In genomic region chr5:111509014-111509561, GRCm38 (mm10) we compare ENCODE assay signal across 8 mouse cellular contexts.
DNase-seq lines count a peak whose midpoint lies in the region; ATAC-seq and TF ChIP-seq lines count a peak whose summit lies in the region.

No protein-coding gene starts in this region.

- H3K9ac ChIP-seq in ES-E14 (ENCODE audit: insufficient read depth, low read depth, low read length, poor library complexity, severe bottlenecking): peak overlapping the region; percentile 51
- H3K9ac ChIP-seq in heart, postnatal 0 days (replicated peaks; ENCODE audit: low read depth, low read length): no peak overlapping the region

- peak overlapping the region; percentile 32 for H3K4me2 ChIP-seq in heart, postnatal 0 days (ENCODE audit: low read depth, low read length)

- no peaks in the 10 kb centered on the region for H3K9me3 ChIP-seq in ES-E14 (ENCODE audit: control insufficient read depth, insufficient read depth, low read depth, low read length)
- no peaks in the 10 kb centered on the region for H3K9me3 ChIP-seq in heart, postnatal 0 days (replicated peaks; ENCODE audit: control insufficient read depth, low read length)

- H3K36me3 ChIP-seq in ES-E14 (ENCODE audit: control insufficient read depth, insufficient read depth, low read length, poor library complexity, severe bottlenecking): no peaks in the 10 kb centered on the region
- no peaks in the 10 kb centered on the region for H3K36me3 ChIP-seq in heart, postnatal 0 days (replicated peaks; ENCODE audit: control insufficient read depth, insufficient read depth, low read length)
- H3K36me3 ChIP-seq in splenic B cell, adult 2 months (ENCODE audit: control insufficient read depth, insufficient read depth, low read length, poor library complexity, severe bottlenecking): no peaks in the 10 kb centered on the region

- TF ChIP-seq CTCF in heart, postnatal 0 days (IDR thresholded peaks at IDR 0.05; ENCODE audit: low read depth): no peak

- in situ Hi-C loops in ES-E14 (cut with MboI; ENCODE audit: low sequenced_read_pairs in 2 of 2, unreplicated experiment in 2 of 2): no loop called here

- no peak overlapping the region for H3K27ac ChIP-seq in ES-E14 (ENCODE audit: insufficient read depth, low read depth, low read length, poor library complexity, severe bottlenecking)
- H3K27ac ChIP-seq in heart, postnatal 0 days (ENCODE audit: low read depth): peak overlapping the region; percentile 59

- ATAC-seq in common myeloid progenitor, adult 5-6 weeks (replicated peaks; ENCODE audit: low read depth, poor library complexity, severe bottlenecking): peak; percentile 67
- ATAC-seq in heart, postnatal 0 days (ENCODE audit: insufficient read depth, low read depth): peak; percentile 51
- ATAC-seq in megakaryocyte progenitor cell, adult 5-6 weeks (replicated peaks; ENCODE audit: poor library complexity): peak; percentile 60

- DNase-seq in ES-E14 (ENCODE audit: low read depth, low spot score) (no peak), MN1 (ENCODE audit: low spot score) (no peak)
- DNase-seq in heart, postnatal 0 days (ENCODE audit: low spot score): peak; percentile 64
- peak; percentile 57 to 81 for DNase-seq in kidney, postnatal 25 days
- peak; percentile 87 for DNase-seq in splenic B cell, adult 2 months (ENCODE audit: low read depth, low spot score)
- DNase-seq in cerebellum, adult 11 months: no peak

- H3K27me3 ChIP-seq in heart, postnatal 0 days (ENCODE audit: control insufficient read depth, insufficient read depth, low read length): 0 out of 2 replicates have a peak, but pooled peaks cover 32% of the 10 kb centered on the region
- H3K27me3 ChIP-seq in splenic B cell, adult 2 months (ENCODE audit: control insufficient read depth, insufficient read depth, low read length, poor library complexity, severe bottlenecking): no peaks in the 10 kb centered on the region

- H3K4me1 ChIP-seq in ES-E14 (ENCODE audit: control insufficient read depth in 2 of 2, insufficient read depth in 2 of 2, low read length in 2 of 2, poor library complexity in 1 of 2): peaks cover 5 to 29% of the 10 kb centered on the region in 2 experiments; a peak in 3 of 4 replicates
- H3K4me1 ChIP-seq in heart, postnatal 0 days (ENCODE audit: control insufficient read depth, insufficient read depth): peaks cover 35% of the 10 kb centered on the region

- peak overlapping the region; percentile 59 to 63 for H3K4me3 ChIP-seq in ES-E14 (ENCODE audit: insufficient read depth in 1 of 2, low read depth in 1 of 2, low read length in 2 of 2, poor library complexity in 1 of 2, severe bottlenecking in 1 of 2)
- H3K4me3 ChIP-seq in heart, postnatal 0 days (ENCODE audit: low read depth, low read length): peak overlapping the region; percentile 5; the same call in 1 of the 2 replicates

- TF ChIP-seq EP300 in heart, postnatal 0 days (IDR thresholded peaks at IDR 0.05; ENCODE audit: low read depth): 0 out of 2 replicates have a peak, but pooled peaks have one; percentile 52

- 3% methylated on average over 17 of the region's 21 CpGs for WGBS in heart, postnatal 0 days

TF ChIP-seq in ES-E14, 5 proteins besides CTCF, POLR2A, EP300 and RAD21:
- TF ChIP-seq MAFK (IDR thresholded peaks at IDR 0.05; ENCODE audit: insufficient read depth, low read depth, low read length): no peak
- TF ChIP-seq ZC3H11A (IDR thresholded peaks at IDR 0.05; ENCODE audit: borderline replicate concordance, low read depth, low read length): no peak
- TF ChIP-seq ZNF384 (IDR thresholded peaks at IDR 0.05; ENCODE audit: low read depth, low read length): no peak
- TF ChIP-seq HCFC1 (IDR thresholded peaks at IDR 0.05; ENCODE audit: borderline replicate concordance, insufficient read depth, low read length): no peak
- TF ChIP-seq CHD2 (IDR thresholded peaks at IDR 0.05; ENCODE audit: low read depth, low read length): no peak

Comparison
In these comparisons a context has a peak if more than half of its experiments do, and no peak if none do; other contexts are left out.
1. DNase-seq: peak in heart, postnatal 0 days (single experiment), kidney, postnatal 25 days (2 of 2) and splenic B cell, adult 2 months (single experiment); none in ES-E14 (single experiment), MN1 (single experiment) and cerebellum, adult 11 months (single experiment).
2. Peak in every context shown above with its lines, with median percentiles within 50 percentile points of each other: ATAC-seq.